Mouse (Mus musculus): ENCODE measurements around the gene Fxyd1.

Gene Fxyd1

GRCm38 (mm10) chr7:31008175-31008574 is 48.8 kb downstream of the Fxyd1 start:
- no peak for DNase-seq

GRCm38 (mm10) chr7:31007775-31008174 is 49.2 kb downstream of the Fxyd1 start:
- DNase-seq: no peak

- DNase-seq: no peak
Measured at GRCm38 (mm10) chr7:31002650-31003049, 54.3 kb downstream of the Fxyd1 start.

Data from retina, postnatal 1 day (tissue).